Mouse (Mus musculus): ENCODE measurements around the gene Nmnat1.
"Not testable (repeated sequence)": the region's sequence is repeated elsewhere in the genome, so short reads cannot be mapped to it uniquely, and the experiment has no call there.

The Nmnat1 gene

DNA sequence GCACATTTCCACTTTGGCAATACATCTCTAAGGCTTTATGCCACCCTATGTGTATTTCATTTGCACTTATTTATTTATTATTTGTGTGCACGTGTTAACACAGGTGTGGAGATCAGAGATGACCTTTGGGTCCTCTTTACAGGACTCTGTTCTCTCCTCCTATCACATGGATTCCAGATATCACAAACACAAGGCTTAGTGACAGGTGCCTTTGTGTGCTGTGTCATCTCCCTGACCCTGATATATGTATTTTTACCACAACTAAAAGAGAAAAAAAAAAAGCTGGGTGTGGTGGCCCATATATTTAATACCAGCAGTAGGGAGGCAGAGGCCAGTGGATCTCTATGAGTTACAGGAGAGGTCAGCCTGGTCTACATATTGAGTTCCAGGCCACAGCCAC is 40.5 kb downstream of the Nmnat1 start:
- DNase-seq: no peak

GRCm38 (mm10) chr4:149442436-149442835 is 42.6 kb downstream of the Nmnat1 start:
- no peak for DNase-seq

- DNase-seq: no peak
Observed at GRCm38 (mm10) chr4:149440576-149440975, 44.4 kb downstream of the Nmnat1 start.

- not testable (repeated sequence) for DNase-seq
Observed at GRCm38 (mm10) chr4:149431887-149432286, 53.1 kb downstream of the Nmnat1 start.

DNA sequence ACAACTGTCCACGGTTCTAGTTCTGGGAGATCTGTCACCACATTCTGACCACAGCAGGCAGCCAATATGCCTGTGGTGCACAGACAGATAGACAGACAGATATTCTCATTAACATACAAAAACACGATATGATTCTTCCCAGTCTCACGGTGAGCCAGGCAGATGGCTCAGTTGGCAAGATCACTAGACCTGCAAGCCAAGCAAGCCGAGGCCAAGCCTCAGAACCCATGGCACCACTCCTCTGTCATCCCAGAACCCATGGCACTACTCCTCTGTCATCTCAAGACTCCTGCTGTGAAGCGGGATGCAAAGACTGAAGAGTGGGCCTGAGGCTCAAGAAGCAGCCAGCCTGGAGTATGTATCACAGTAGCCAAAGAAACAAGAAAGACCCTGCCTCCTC is 55.4 kb downstream of the Nmnat1 start:
- no peak for DNase-seq

DNA sequence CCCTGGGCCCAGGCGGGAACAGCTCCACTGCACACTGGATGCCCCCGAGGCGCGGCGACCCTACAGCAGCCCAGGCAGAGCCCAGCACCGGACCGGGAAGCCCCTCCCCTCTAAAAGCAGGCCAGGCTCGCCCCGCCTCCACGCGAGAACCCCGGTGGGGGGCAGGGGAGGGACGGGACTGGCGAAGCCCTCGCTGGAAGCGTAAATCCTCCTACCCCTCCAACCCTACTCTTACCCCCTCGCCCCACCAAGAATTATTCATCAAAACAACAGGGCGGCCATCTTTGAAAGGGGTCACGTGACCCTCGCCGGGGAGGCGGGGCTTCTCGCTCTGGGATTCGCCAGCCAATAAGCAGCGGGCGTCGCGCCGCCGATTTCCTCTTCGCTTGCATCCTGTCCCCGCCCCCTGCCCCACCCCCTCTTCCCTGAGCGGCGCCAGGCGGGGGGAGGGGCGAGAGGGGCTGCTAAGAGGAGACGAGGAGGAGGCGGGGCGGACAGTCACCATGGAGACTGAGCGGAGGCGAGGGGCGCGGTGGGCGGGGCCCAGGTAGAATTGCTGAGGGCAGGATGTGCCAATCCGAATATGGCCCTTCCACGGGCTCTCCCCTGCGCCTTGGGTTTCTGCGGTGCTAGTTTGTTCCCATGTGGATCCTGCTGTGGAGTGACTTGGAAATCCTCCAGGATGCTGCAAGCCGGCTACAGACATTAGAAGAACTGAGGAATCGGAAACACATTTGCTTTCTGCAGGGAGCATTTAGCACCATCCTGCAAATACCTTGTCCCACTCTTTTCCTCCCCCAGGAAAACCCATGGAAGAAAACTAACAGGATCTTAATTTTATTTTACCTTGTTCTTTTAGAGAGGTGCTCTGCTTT is 58.4 kb downstream of the Nmnat1 start, which contains the start of gene Ube4b:
Ube4b (minus strand) TSS at position 425 of the 875 bp plus-strand sequence.
- DNase-seq: peak; percentile 99

GRCm38 (mm10) chr4:149425801-149426292 is 59.2 kb downstream of the Nmnat1 start:
- DNase-seq: peak; percentile 56

GRCm38 (mm10) chr4:149424755-149425154 is 60.2 kb downstream of the Nmnat1 start:
- DNase-seq: no peak

GRCm38 (mm10) chr4:149417854-149418365 is 67.1 kb downstream of the Nmnat1 start:
- no peak for DNase-seq

Data from liver (tissue).